Mouse (Mus musculus): ENCODE results near the gene 1700007K13Rik.
"Not testable (repeated sequence)": the region's sequence is repeated elsewhere in the genome, so short reads cannot be mapped to it uniquely, and the experiment has no call there.

Gene 1700007K13Rik

GRCm38 (mm10) chr2:28465836-28466518 lies at the start of gene 1700007K13Rik:
1700007K13Rik (minus strand) TSS chr2:28466332.
- DNase-seq (ENCODE audit: low spot score in 2 of 2), result peak in 1 of 2 experiments; percentile 53

- peak; percentile 86 to 87 for DNase-seq (ENCODE audit: low spot score in 2 of 2)
These were observed 48.4 kb upstream of the 1700007K13Rik start for GRCm38 (mm10) chr2:28514489-28514888.

- DNase-seq (ENCODE audit: low spot score in 2 of 2), result no peak
These were observed 47.6 kb upstream of the 1700007K13Rik start for GRCm38 (mm10) chr2:28513431-28514370.

GRCm38 (mm10) chr2:28512798-28513401 lies 46.8 kb upstream of the 1700007K13Rik start, which contains the start of gene Ralgds:
Ralgds (plus strand) TSS chr2:28513125.
- no peak for DNase-seq (ENCODE audit: low spot score in 2 of 2)

GRCm38 (mm10) chr2:28511600-28511999 lies 45.5 kb upstream of the 1700007K13Rik start:
- DNase-seq (ENCODE audit: low spot score in 2 of 2), result not testable (repeated sequence)

- DNase-seq (ENCODE audit: low spot score in 2 of 2), result no peak
These were observed 40.2 kb upstream of the 1700007K13Rik start for GRCm38 (mm10) chr2:28506291-28506690.

GRCm38 (mm10) chr2:28505795-28506194 lies 39.7 kb upstream of the 1700007K13Rik start, which contains the start of gene Gm10134:
Gm10134 (plus strand) TSS chr2:28506095.
- no peak for DNase-seq (ENCODE audit: low spot score in 2 of 2)

GRCm38 (mm10) chr2:28504676-28505075 lies 38.5 kb upstream of the 1700007K13Rik start:
- no peak for DNase-seq (ENCODE audit: low spot score in 2 of 2)

- DNase-seq (ENCODE audit: low spot score in 2 of 2), result no peak
These were observed 36.9 kb upstream of the 1700007K13Rik start for GRCm38 (mm10) chr2:28502987-28503386.

- DNase-seq (ENCODE audit: low spot score in 2 of 2), result no peak
These were observed 32.3 kb upstream of the 1700007K13Rik start for GRCm38 (mm10) chr2:28498431-28498830.

- no peak for DNase-seq (ENCODE audit: low spot score in 2 of 2)
These were observed 31.4 kb upstream of the 1700007K13Rik start for GRCm38 (mm10) chr2:28497561-28497960.

GRCm38 (mm10) chr2:28496671-28497070 lies 30.5 kb upstream of the 1700007K13Rik start, which contains the start of gene Gbgt1:
Gbgt1 (plus strand) TSS chr2:28496891.
- DNase-seq (ENCODE audit: low spot score in 2 of 2), result no peak

GRCm38 (mm10) chr2:28495801-28496595 lies 29.9 kb upstream of the 1700007K13Rik start:
- DNase-seq (ENCODE audit: low spot score in 2 of 2), result no peak

GRCm38 (mm10) chr2:28495207-28495756 lies 29.1 kb upstream of the 1700007K13Rik start:
- no peak for DNase-seq (ENCODE audit: low spot score in 2 of 2)

- no peak for DNase-seq (ENCODE audit: low spot score in 2 of 2)
These were observed 28.4 kb upstream of the 1700007K13Rik start for GRCm38 (mm10) chr2:28494521-28494920.

- no peak for DNase-seq (ENCODE audit: low spot score in 2 of 2)
These were observed 17.7 kb upstream of the 1700007K13Rik start for GRCm38 (mm10) chr2:28483861-28484260.

GRCm38 (mm10) chr2:28479208-28480204 lies 13.4 kb upstream of the 1700007K13Rik start:
- DNase-seq (ENCODE audit: low spot score in 2 of 2), result no peak

- not testable (repeated sequence) for DNase-seq (ENCODE audit: low spot score in 2 of 2)
These were observed 11.9 kb upstream of the 1700007K13Rik start for GRCm38 (mm10) chr2:28477993-28478392.

GRCm38 (mm10) chr2:28472011-28472410 lies 5.9 kb upstream of the 1700007K13Rik start:
- not testable (repeated sequence) for DNase-seq (ENCODE audit: low spot score in 2 of 2)
